Mouse (Mus musculus) stomach, postnatal 0 days (tissue): ENCODE data around the gene Appl2.

ENCODE experiments used
- CTCF ChIP-seq: IDR thresholded peaks from 2 replicates; pipeline ENCODE4 v1.5.1; 2016; ENCODE audit warnings: antibody characterized with exemption, low read depth, mild to moderate bottlenecking, moderate library complexity
- EP300 ChIP-seq: optimal IDR thresholded peaks from 2 replicates; pipeline ENCODE3; 2016; ENCODE audit warnings: antibody characterized with exemption

GRCm38 (mm10) chr10:83630899-83631298 lies 17.6 kb downstream of the Appl2 start:
- TF ChIP-seq CTCF, result no peak
- no peak for TF ChIP-seq EP300
